Mouse (Mus musculus) forebrain, embryonic 14.5 days (tissue): ENCODE measurements around the gene Pla2r1. TPM values are rescaled to one million over a fixed set of nuclear protein-coding genes. Genes with fewer than 3 reads are reported as not detected.

Source experiments
- ATAC-seq: fragments of 200-750 bp; cut with Nextera tagmentation; 2 replicates; pipeline ENCODE4 v1.8.0; 2017; ENCODE audit warnings: mild to moderate bottlenecking, moderate library complexity
- DNase-seq: peaks from one replicate; pipeline ENCODE4 v3.0.0-alpha.2; 2015; ENCODE audit warnings: low spot score
- H3K27ac ChIP-seq: fragments of 300-500 bp; sonication (generic); 2 replicates; pipeline ENCODE4 v1.5.1; 2014; ENCODE audit warnings: low read depth, mild to moderate bottlenecking, control low read depth, low read length, moderate library complexity
- H3K27me3 ChIP-seq: fragments of 300-500 bp; sonication (generic); replicated peaks from 2 replicates; pipeline ENCODE4 v1.6.1; 2014; ENCODE audit warnings: low read length, control low read depth, mixed read lengths; ENCODE audit not compliant: control insufficient read depth, insufficient read depth
- H3K36me3 ChIP-seq: fragments of 300-500 bp; sonication (generic); 2 replicates; pipeline ENCODE4 v1.6.1; 2014; ENCODE audit warnings: low read length, control low read depth; ENCODE audit not compliant: control insufficient read depth, insufficient read depth
- H3K4me1 ChIP-seq: fragments of 300-500 bp; sonication (generic); 2 replicates; pipeline ENCODE4 v1.6.1; 2014; ENCODE audit warnings: antibody characterized with exemption, low read length, control low read depth; ENCODE audit not compliant: control insufficient read depth, insufficient read depth
- H3K4me2 ChIP-seq: fragments of 300-500 bp; sonication (generic); 2 replicates; pipeline ENCODE4 v1.6.1; 2014; ENCODE audit warnings: mild to moderate bottlenecking, control low read depth, low read length
- H3K4me3 ChIP-seq: fragments of 300-500 bp; sonication (generic); 2 replicates; pipeline ENCODE4 v1.5.1; 2014; ENCODE audit warnings: low read depth, low read length, control low read depth
- H3K9ac ChIP-seq: fragments of 300-500 bp; sonication (generic); 2 replicates; pipeline ENCODE4 v1.6.1; 2014; ENCODE audit warnings: mild to moderate bottlenecking, low read length, control low read depth, moderate library complexity
- H3K9me3 ChIP-seq: fragments of 300-500 bp; sonication (generic); replicated peaks from 2 replicates; pipeline ENCODE4 v1.6.1; 2016; ENCODE audit warnings: low read length, control low read depth, mixed read lengths; ENCODE audit not compliant: control insufficient read depth
- WGBS: fragments of 180-500 bp; shearing (Covaris S2); extraction: QIAGEN DNeasy Blood & Tissue Kit; methylation state at CpG from one replicate; pipeline ENCODE4 v1.1.7; 2014; 5-methylcytosine and 5-hydroxymethylcytosine counted together
- polyA plus RNA-seq: library from polyadenylated mRNA; unstranded; fragments of >200 nt; fragmentation: Nextera tagmentation; extraction: Ambion mirVana; gene quantifications from 2 replicates; pipeline ENCODE4 v1.2.1, GENCODE M21; 2014

Gene Pla2r1
- polyA plus RNA-seq, 1 experiment from 2014 or later: 0.24 TPM

GRCm38 (mm10) chr2:60405431-60405830 is 147.7 kb downstream of the Pla2r1 start:
- ATAC-seq: no peak
- WGBS: 93% methylated on average over 5 of the region's 5 CpGs
- Histone ChIP-seq H3K27me3 (no peaks in the 10 kb centered on the region), H3K27ac (no peak overlapping the region), H3K9me3 (no peaks in the 10 kb centered on the region), H3K4me3 (no peak overlapping the region), H3K4me2 (no peak overlapping the region), H3K9ac (no peak overlapping the region), H3K36me3 (no peaks in the 10 kb centered on the region), H3K4me1 (no peaks in the 10 kb centered on the region)
- DNase-seq: no peak

GRCm38 (mm10) chr2:60404763-60405162 is 148.3 kb downstream of the Pla2r1 start:
- Histone ChIP-seq H3K4me3 (no peak overlapping the region), H3K9ac (no peak overlapping the region), H3K4me1 (no peaks in the 10 kb centered on the region), H3K27me3 (no peaks in the 10 kb centered on the region), H3K9me3 (no peaks in the 10 kb centered on the region), H3K27ac (no peak overlapping the region), H3K36me3 (no peaks in the 10 kb centered on the region), H3K4me2 (no peak overlapping the region)
- DNase-seq (no peak), ATAC-seq (no peak)
- 92% methylated on average over 7 of the region's 7 CpGs for WGBS

GRCm38 (mm10) chr2:60401694-60402093 is 151.4 kb downstream of the Pla2r1 start:
- 82% methylated on average over 5 of the region's 5 CpGs for WGBS

GRCm38 (mm10) chr2:60393786-60394185 is 159.3 kb downstream of the Pla2r1 start:
- ATAC-seq (no peak), DNase-seq (no peak)
- no peaks in the 10 kb centered on the region for H3K4me1 ChIP-seq
- WGBS: 78% methylated on average over 6 of the region's 6 CpGs
- H3K9me3 ChIP-seq: no peaks in the 10 kb centered on the region
- no peaks in the 10 kb centered on the region for H3K27me3 ChIP-seq
- no peak overlapping the region for H3K4me2 ChIP-seq
- no peak overlapping the region for H3K4me3 ChIP-seq
- H3K9ac ChIP-seq: no peak overlapping the region
- H3K27ac ChIP-seq: no peak overlapping the region
- no peaks in the 10 kb centered on the region for H3K36me3 ChIP-seq

More at GRCm38 (mm10) chr2:60401694-60402093, 151.4 kb downstream of the Pla2r1 start:
- no peaks in the 10 kb centered on the region for H3K27me3 ChIP-seq
- DNase-seq (no peak), ATAC-seq (no peak)
- no peak overlapping the region for H3K27ac ChIP-seq
- H3K36me3 ChIP-seq: no peaks in the 10 kb centered on the region
- no peak overlapping the region for H3K4me2 ChIP-seq
- no peak overlapping the region for H3K4me3 ChIP-seq
- H3K4me1 ChIP-seq: no peaks in the 10 kb centered on the region
- H3K9me3 ChIP-seq: no peaks in the 10 kb centered on the region
- no peak overlapping the region for H3K9ac ChIP-seq

GRCm38 (mm10) chr2:60392286-60392685 is 160.8 kb downstream of the Pla2r1 start:
- no peaks in the 10 kb centered on the region for H3K36me3 ChIP-seq
- no peaks in the 10 kb centered on the region for H3K9me3 ChIP-seq
- no peak overlapping the region for H3K4me3 ChIP-seq
- H3K27ac ChIP-seq: no peak overlapping the region
- no peaks in the 10 kb centered on the region for H3K27me3 ChIP-seq
- H3K4me2 ChIP-seq: no peak overlapping the region
- no peak overlapping the region for H3K9ac ChIP-seq
- H3K4me1 ChIP-seq: no peaks in the 10 kb centered on the region
- WGBS: 88% methylated on average over 4 of the region's 4 CpGs
- no peak for DNase-seq
- no peak for ATAC-seq

- H3K4me1 ChIP-seq: 0 out of 2 replicates have a peak, but pooled peaks cover 2% of the 10 kb centered on the region
- no peak overlapping the region for H3K4me3 ChIP-seq
- 74% methylated on average over 3 of the region's 3 CpGs for WGBS
- H3K9ac ChIP-seq: no peak overlapping the region
- no peak overlapping the region for H3K27ac ChIP-seq
- DNase-seq (no peak), ATAC-seq (no peak)
- H3K27me3 ChIP-seq: no peaks in the 10 kb centered on the region
- no peaks in the 10 kb centered on the region for H3K36me3 ChIP-seq
- no peaks in the 10 kb centered on the region for H3K9me3 ChIP-seq
- no peak overlapping the region for H3K4me2 ChIP-seq
Observed at GRCm38 (mm10) chr2:60387363-60387762, 165.7 kb downstream of the Pla2r1 start.

- Histone ChIP-seq H3K4me2 (no peak overlapping the region), H3K9ac (no peak overlapping the region), H3K4me3 (no peak overlapping the region), H3K27me3 (no peaks in the 10 kb centered on the region), H3K9me3 (no peaks in the 10 kb centered on the region), H3K27ac (no peak overlapping the region), H3K36me3 (no peaks in the 10 kb centered on the region), H3K4me1 (0 out of 2 replicates have a peak, but pooled peaks cover 2% of the 10 kb centered on the region)
- no peak for DNase-seq
- whole genome bisulfite sequencing: 81% methylated on average over 2 of the region's 2 CpGs
- no peak for ATAC-seq
Observed at GRCm38 (mm10) chr2:60386835-60387234, 166.3 kb downstream of the Pla2r1 start.

GRCm38 (mm10) chr2:60384763-60385085 is 168.4 kb downstream of the Pla2r1 start:
- H3K9me3 ChIP-seq: no peaks in the 10 kb centered on the region
- 0 out of 2 replicates have a peak, but pooled peaks cover 2% of the 10 kb centered on the region for H3K4me1 ChIP-seq
- ATAC-seq (no peak), DNase-seq (no peak)
- H3K9ac ChIP-seq: no peak overlapping the region
- H3K4me2 ChIP-seq: no peak overlapping the region
- H3K27me3 ChIP-seq: no peaks in the 10 kb centered on the region
- H3K27ac ChIP-seq: no peak overlapping the region
- H3K4me3 ChIP-seq: no peak overlapping the region
- H3K36me3 ChIP-seq: no peaks in the 10 kb centered on the region

GRCm38 (mm10) chr2:60384083-60384762 is 168.9 kb downstream of the Pla2r1 start:
- Histone ChIP-seq H3K27me3 (no peaks in the 10 kb centered on the region), H3K9me3 (no peaks in the 10 kb centered on the region), H3K27ac (no peak overlapping the region), H3K9ac (no peak overlapping the region), H3K4me2 (no peak overlapping the region), H3K4me1 (0 out of 2 replicates have a peak, but pooled peaks cover 2% of the 10 kb centered on the region), H3K4me3 (no peak overlapping the region), H3K36me3 (no peaks in the 10 kb centered on the region)
- no peak for ATAC-seq
- DNase-seq: no peak
- WGBS: 30% methylated on average over 7 of the region's 7 CpGs
